10 mouse cellular contexts compared by ENCODE assay signal in the genomic region with DNA sequence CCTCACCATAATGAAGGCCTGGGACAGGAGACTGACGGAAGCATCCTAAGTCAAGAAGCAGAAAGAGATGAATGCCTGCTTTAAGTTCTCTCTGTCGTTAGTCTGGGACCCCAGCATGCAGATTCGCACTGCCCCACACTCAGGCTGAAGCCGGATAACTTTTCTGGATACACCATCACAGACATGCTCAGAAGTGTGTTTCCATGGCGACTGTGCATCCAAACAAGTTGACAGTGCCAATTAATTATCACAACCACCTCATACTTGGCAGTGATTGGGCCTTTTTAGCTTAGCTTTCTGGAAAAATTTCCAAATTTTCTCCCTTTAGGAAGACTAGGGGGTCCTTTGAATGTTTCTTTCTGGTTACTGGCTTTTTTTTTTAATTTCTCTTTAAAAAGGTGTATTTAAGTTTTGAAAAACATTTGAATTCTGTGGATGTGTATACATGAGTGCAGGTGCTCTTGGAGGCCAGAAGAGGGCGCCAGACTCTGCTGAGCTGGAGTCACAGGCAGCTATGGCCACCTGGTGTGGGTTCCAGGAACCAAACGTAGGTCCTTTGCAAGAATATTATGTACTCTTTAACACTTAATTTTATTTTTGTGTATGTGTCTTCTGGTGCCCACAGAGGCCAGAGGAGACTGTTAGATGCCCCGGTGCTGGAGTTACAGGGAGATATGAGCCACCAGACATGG. TPM values are rescaled to one million over a fixed set of nuclear protein-coding genes. Genes with fewer than 3 reads are reported as not detected.
A peak's percentile ranks its signal among the peaks of the same experiment; 100 is the strongest.
DNase-seq lines count a peak whose midpoint lies in the region; ATAC-seq and TF ChIP-seq lines count a peak whose summit lies in the region.
"Had no signal": no experiment of that assay in that cellular context is flagged by ENCODE, and none has a peak within 500 bp of the region (broad histone marks: within the 10 kb centered on the region; RNA-seq: fewer than 3 reads in every experiment).

No protein-coding gene starts in this region.

- no peak for TF ChIP-seq EP300 in liver, embryonic 14.5 days (IDR thresholded peaks at IDR 0.05; ENCODE audit: low read depth)

- 60% methylated on average over 8 of the region's 8 CpGs for WGBS in liver, embryonic 14.5 days (ENCODE audit: insufficient replicate concordance)
- 70% methylated on average over 8 of the region's 8 CpGs for WGBS in liver, embryonic 11.5 days
- 39% methylated on average over 8 of the region's 8 CpGs for WGBS in hindbrain, postnatal 0 days
- 81% methylated on average over 8 of the region's 8 CpGs for WGBS in kidney, embryonic 16.5 days

- TF ChIP-seq CTCF in liver, embryonic 14.5 days (IDR thresholded peaks at IDR 0.05; ENCODE audit: low read depth): peak; percentile 58
- TF ChIP-seq CTCF in hindbrain, postnatal 0 days (IDR thresholded peaks at IDR 0.05; ENCODE audit: low read depth): peak; percentile 61

- H3K9me3 ChIP-seq in liver, embryonic 14.5 days (ENCODE audit: control insufficient read depth, low read length): no peaks in the 10 kb centered on the region
- H3K9me3 ChIP-seq in liver, embryonic 11.5 days (ENCODE audit: control insufficient read depth, low read length): no peaks in the 10 kb centered on the region
- no peaks in the 10 kb centered on the region for H3K9me3 ChIP-seq in hindbrain, postnatal 0 days (ENCODE audit: low read length)
- no peaks in the 10 kb centered on the region; the same call in 1 of the 2 replicates for H3K9me3 ChIP-seq in kidney, embryonic 16.5 days (ENCODE audit: low read length)

- H3K4me3 ChIP-seq in liver, embryonic 14.5 days (ENCODE audit: insufficient read depth in 1 of 2, low read depth in 2 of 2, low read length in 2 of 2): no peak overlapping the region
- no peak overlapping the region for H3K4me3 ChIP-seq in liver, embryonic 11.5 days (ENCODE audit: low read depth, low read length)
- no peak overlapping the region for H3K4me3 ChIP-seq in hindbrain, postnatal 0 days (ENCODE audit: low read length)
- no peak overlapping the region for H3K4me3 ChIP-seq in kidney, embryonic 16.5 days (ENCODE audit: low read length)
- H3K4me3 ChIP-seq: limb, embryonic 12.5 days had no signal

- H3K27ac ChIP-seq in liver, embryonic 14.5 days: no peak overlapping the region
- no peak overlapping the region for H3K27ac ChIP-seq in liver, embryonic 11.5 days (ENCODE audit: low read depth, low read length)
- 0 out of 2 replicates have a peak overlapping the region, but pooled peaks have one; percentile 2 for H3K27ac ChIP-seq in hindbrain, postnatal 0 days
- H3K27ac ChIP-seq in kidney, embryonic 16.5 days (ENCODE audit: low read length): no peak overlapping the region
- H3K27ac ChIP-seq: limb, embryonic 12.5 days had no signal

- no peaks in the 10 kb centered on the region for H3K4me1 ChIP-seq in liver, embryonic 14.5 days (replicated peaks; ENCODE audit: control insufficient read depth in 2 of 2, insufficient read depth in 2 of 2, low read length in 1 of 2)
- H3K4me1 ChIP-seq in liver, embryonic 11.5 days (replicated peaks; ENCODE audit: control insufficient read depth, insufficient read depth, low read length): no peaks in the 10 kb centered on the region; the same call in 1 of the 2 replicates
- peaks cover 3% of the 10 kb centered on the region; the same call in 1 of the 2 replicates for H3K4me1 ChIP-seq in hindbrain, postnatal 0 days (ENCODE audit: insufficient read depth, low read length)
- H3K4me1 ChIP-seq in kidney, embryonic 16.5 days (ENCODE audit: insufficient read depth, low read length): peaks cover 17% of the 10 kb centered on the region

- no peaks in the 10 kb centered on the region for H3K36me3 ChIP-seq in liver, embryonic 14.5 days (replicated peaks; ENCODE audit: control insufficient read depth, insufficient read depth, low read depth)
- H3K36me3 ChIP-seq in liver, embryonic 11.5 days (ENCODE audit: control insufficient read depth, insufficient read depth, low read length): no peaks in the 10 kb centered on the region
- H3K36me3 ChIP-seq in hindbrain, postnatal 0 days (ENCODE audit: insufficient read depth, low read length): no peaks in the 10 kb centered on the region
- no peaks in the 10 kb centered on the region for H3K36me3 ChIP-seq in kidney, embryonic 16.5 days (ENCODE audit: insufficient read depth, low read length)
- H3K36me3 ChIP-seq: limb, embryonic 12.5 days had no signal

- H3K9ac ChIP-seq in liver, embryonic 14.5 days (replicated peaks): no peak overlapping the region
- H3K9ac ChIP-seq in liver, embryonic 11.5 days (ENCODE audit: low read depth, low read length): no peak overlapping the region
- H3K9ac ChIP-seq in hindbrain, postnatal 0 days (replicated peaks; ENCODE audit: low read length): no peak overlapping the region
- no peak overlapping the region for H3K9ac ChIP-seq in kidney, embryonic 16.5 days (replicated peaks; ENCODE audit: low read length)
- H3K9ac ChIP-seq: limb, embryonic 12.5 days had no signal

- no peak for DNase-seq in liver, embryonic 14.5 days (ENCODE audit: low read depth in 3 of 3, low spot score in 3 of 3)
- DNase-seq in liver, embryonic 11.5 days (ENCODE audit: low spot score): no peak
- peak; percentile 16 to 21 for DNase-seq in B cell, adult 2 months
- DNase-seq in MEL-GATA-1-ER (ENCODE audit: extremely low read depth, low read depth): peak; percentile 16
- peak; percentile 43 for DNase-seq in hindbrain, postnatal 0 days (ENCODE audit: low spot score)
- no peak for DNase-seq in T-cell, adult 2 months (ENCODE audit: low spot score)

- no peak overlapping the region for H3K4me2 ChIP-seq in liver, embryonic 14.5 days (ENCODE audit: low read depth)
- no peak overlapping the region for H3K4me2 ChIP-seq in liver, embryonic 11.5 days
- H3K4me2 ChIP-seq in hindbrain, postnatal 0 days (ENCODE audit: low read depth, low read length): no peak overlapping the region
- no peak overlapping the region for H3K4me2 ChIP-seq in kidney, embryonic 16.5 days (replicated peaks; ENCODE audit: low read depth, low read length)
- H3K4me2 ChIP-seq: limb, embryonic 12.5 days had no signal

- no peak for ATAC-seq in liver, embryonic 14.5 days (ENCODE audit: insufficient read depth)
- ATAC-seq in liver, embryonic 11.5 days (replicated peaks; ENCODE audit: low FRiP score): no peak
- no peak for ATAC-seq in hindbrain, postnatal 0 days
- no peak for ATAC-seq in kidney, embryonic 16.5 days (ENCODE audit: low FRiP score, low TSS enrichment)

- H3K27me3 ChIP-seq in liver, embryonic 14.5 days (ENCODE audit: control insufficient read depth, insufficient read depth, low read length): no peaks in the 10 kb centered on the region; the same call in 1 of the 2 replicates
- H3K27me3 ChIP-seq in liver, embryonic 11.5 days (replicated peaks; ENCODE audit: control insufficient read depth, insufficient read depth, low read length): no peaks in the 10 kb centered on the region; the same call in 1 of the 2 replicates
- H3K27me3 ChIP-seq in hindbrain, postnatal 0 days (ENCODE audit: insufficient read depth, low read length): no peaks in the 10 kb centered on the region
- no peaks in the 10 kb centered on the region for H3K27me3 ChIP-seq in kidney, embryonic 16.5 days (ENCODE audit: insufficient read depth, low read length)

RNA-seq across cellular contexts. Expression of gene Ccdc182, which starts 12.3 kb away (rescaled TPM):
- polyA plus RNA-seq in liver, embryonic 14.5 days (2012; rRNA removed): 0.03 TPM in 1 of 2 replicates, not detected in the other
- polyA plus RNA-seq in liver, embryonic 14.5 days (2014; fragmentation: Nextera tagmentation; extraction: Ambion mirVana): not detected in 2 replicates
- not detected in 2 replicates for polyA plus RNA-seq in liver, embryonic 11.5 days (2014; fragmentation: Nextera tagmentation; extraction: Ambion mirVana)
- not detected in 2 replicates for total RNA-seq in hindbrain, postnatal 0 days (2014; rRNA removed)
- polyA plus RNA-seq in hindbrain, postnatal 0 days (2015; fragmentation: Nextera tagmentation; extraction: Ambion mirVana): 0.15 TPM in 1 of 2 replicates, not detected in the other
- 3.0 and 3.3 TPM in 2 replicates for polyA plus RNA-seq in kidney, embryonic 16.5 days (2015; fragmentation: Nextera tagmentation; extraction: Ambion mirVana)
- polyA plus RNA-seq: heart, embryonic 14.5 days; large intestine, adult 2 months had no signal

Comparison
In these comparisons a context has a peak if more than half of its experiments do, and no peak if none do; other contexts are left out.
1. DNase-seq: peak in B cell, adult 2 months (2 of 2), MEL-GATA-1-ER (single experiment) and hindbrain, postnatal 0 days (single experiment); none in liver, embryonic 14.5 days (0 of 3), liver, embryonic 11.5 days (single experiment) and T-cell, adult 2 months (single experiment).